Mouse (Mus musculus): Measurements from ENCODE around the gene Tgm2.

Tgm2 gene

GRCm38 (mm10) chr2:158141271-158141670, 5.0 kb downstream of the Tgm2 start:
- no peak for DNase-seq (ENCODE audit: low spot score)

GRCm38 (mm10) chr2:158140664-158141063, 5.6 kb downstream of the Tgm2 start:
- no peak for DNase-seq (ENCODE audit: low spot score)

- peak; percentile 63 for DNase-seq (ENCODE audit: low spot score)
These were observed 6.6 kb downstream of the Tgm2 start for GRCm38 (mm10) chr2:158139628-158140027.

DNA sequence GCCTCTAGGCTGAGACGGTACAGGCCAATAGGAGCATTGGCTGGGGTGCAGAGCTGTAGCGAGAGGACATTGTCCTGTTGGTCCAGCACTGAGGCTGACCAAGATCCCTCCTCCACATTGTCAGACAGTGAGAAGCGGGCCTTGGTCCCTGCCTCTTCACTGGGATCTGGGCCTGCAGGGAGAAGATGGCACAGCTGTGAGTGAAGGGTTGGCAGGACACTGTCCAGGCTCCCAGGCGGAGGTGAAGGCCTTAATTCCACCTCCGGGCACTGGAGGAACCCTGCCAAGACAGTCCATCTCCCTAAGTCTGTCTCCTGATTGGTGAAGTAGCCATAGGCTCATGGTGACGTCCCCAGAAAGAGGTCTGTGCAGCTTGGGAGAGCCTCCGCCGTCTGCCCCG, 7.5 kb downstream of the Tgm2 start:
- DNase-seq (ENCODE audit: low spot score) = no peak

DNA sequence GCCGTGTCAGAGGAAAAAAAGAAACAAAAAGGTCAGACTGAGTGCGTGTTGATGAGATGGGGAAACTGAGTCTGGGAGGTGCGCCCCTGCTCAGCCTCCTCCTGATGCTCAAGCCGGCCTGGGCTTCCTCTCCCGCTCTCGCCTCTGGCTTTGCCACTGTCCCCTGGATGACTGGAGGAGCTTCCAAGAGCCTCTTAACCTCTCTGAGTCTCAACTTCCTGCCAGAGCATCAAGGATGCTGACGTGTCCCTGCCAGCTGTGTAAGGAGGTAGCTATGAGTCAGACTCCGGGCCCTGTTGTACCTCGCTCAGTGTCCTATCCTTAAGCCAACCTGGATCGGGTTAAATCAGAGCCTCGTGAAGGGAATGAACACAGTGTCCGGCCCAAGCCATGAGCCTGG, 8.5 kb downstream of the Tgm2 start:
- DNase-seq (ENCODE audit: low spot score) = no peak

GRCm38 (mm10) chr2:158136205-158136604, 10.0 kb downstream of the Tgm2 start:
- DNase-seq (ENCODE audit: low spot score) = no peak

GRCm38 (mm10) chr2:158133050-158133449, 13.2 kb downstream of the Tgm2 start:
- DNase-seq (ENCODE audit: low spot score) = no peak

GRCm38 (mm10) chr2:158132320-158132719, 13.9 kb downstream of the Tgm2 start:
- no peak for DNase-seq (ENCODE audit: low spot score)

GRCm38 (mm10) chr2:158131197-158131835, 14.9 kb downstream of the Tgm2 start:
- DNase-seq (ENCODE audit: low spot score) = no peak

GRCm38 (mm10) chr2:158130391-158130986, 15.7 kb downstream of the Tgm2 start:
- DNase-seq (ENCODE audit: low spot score) = peak; percentile 74

DNA sequence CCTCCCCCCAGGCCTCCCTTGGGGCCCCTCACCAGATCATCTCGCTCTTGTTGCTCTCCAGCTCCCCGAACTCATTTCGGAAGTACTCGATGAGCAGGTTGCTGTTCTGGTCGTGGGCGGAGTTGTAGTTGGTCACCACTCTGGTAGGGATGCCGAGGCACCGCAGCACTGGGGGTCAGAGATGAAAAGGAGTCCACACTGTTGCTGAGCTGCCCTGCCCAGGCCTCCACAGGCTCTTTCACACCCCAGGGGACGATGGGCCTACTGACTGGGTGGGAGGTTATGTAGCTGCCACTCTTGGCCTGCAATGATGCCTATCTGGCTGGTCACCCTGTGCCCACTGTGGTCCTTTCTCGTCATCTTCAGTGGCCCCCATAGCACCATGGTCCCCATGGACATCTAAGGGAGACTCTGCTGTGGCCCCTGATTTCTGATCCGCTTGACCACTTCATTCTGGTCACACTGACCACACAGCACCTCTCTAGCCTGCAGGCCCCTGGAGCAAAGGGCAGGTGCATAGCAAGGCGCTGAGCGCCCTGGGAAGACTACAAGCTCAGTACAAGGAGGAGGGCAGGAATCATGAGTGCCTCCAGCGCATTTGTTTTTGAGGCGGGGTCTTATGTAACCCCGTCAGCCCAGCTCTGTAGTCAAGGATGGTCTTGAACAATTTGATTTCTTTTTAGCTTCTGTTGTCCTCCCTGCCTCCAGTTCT, 16.8 kb downstream of the Tgm2 start:
- DNase-seq (ENCODE audit: low spot score) = no peak

DNA sequence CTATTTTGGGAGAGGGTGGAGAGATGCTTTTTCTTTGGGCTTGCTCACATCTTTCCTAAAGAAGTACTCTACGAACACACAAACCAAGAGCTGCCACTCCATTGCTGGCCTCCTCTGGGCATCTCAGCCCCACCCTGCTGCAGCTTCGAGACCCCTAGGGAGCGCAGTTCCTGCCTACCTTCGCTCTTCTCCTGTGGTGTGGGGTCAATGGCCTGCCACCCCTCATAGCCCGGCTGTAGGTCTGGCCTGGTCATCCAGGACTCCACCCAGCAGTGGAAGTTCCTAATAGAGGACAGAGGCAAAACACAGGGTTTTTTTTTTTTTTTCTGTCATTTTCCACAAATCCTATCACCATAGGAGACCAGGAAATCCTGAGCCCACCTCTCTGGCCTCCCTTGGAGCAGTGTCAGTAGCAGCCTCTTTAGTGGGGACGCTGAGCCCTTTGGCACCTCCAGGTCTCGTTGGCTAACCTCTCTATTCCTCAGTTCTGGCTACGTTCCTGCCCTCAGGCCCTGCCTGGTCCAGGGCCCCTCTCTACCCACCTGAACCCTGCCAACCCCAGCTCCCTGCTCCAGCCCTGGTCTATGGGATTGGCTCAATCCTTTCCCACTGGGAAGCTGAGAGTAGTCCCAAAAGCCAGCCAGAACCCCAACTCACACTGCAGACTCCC, 17.6 kb downstream of the Tgm2 start:
- DNase-seq (ENCODE audit: low spot score) = no peak

GRCm38 (mm10) chr2:158127872-158128271, 18.4 kb downstream of the Tgm2 start:
- DNase-seq (ENCODE audit: low spot score) = no peak

DNA sequence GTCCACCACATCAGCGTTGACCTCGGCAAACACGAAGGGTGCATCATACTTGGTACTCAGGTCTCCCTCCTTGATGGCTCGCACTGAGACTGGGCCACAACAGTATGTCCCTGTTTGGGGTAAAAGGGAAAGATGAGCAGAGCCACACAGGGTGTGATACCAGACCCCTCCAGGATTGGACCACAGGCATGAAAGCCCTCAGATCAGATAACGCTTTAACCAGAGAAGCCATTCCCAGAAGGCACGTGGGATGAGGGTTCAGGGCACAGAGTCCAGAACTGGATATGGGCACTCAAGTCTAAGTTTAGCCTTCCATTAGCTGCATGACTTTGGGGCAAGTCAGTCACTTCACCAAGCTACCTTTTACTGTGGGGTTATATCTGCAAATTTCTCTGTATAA, 19.0 kb downstream of the Tgm2 start:
- DNase-seq (ENCODE audit: low spot score) = no peak

- no peak for DNase-seq (ENCODE audit: low spot score)
These were observed 23.4 kb downstream of the Tgm2 start for GRCm38 (mm10) chr2:158122814-158123213.

- DNase-seq (ENCODE audit: low spot score) = peak; percentile 79
These were observed 24.4 kb downstream of the Tgm2 start for GRCm38 (mm10) chr2:158121645-158122326.

DNA sequence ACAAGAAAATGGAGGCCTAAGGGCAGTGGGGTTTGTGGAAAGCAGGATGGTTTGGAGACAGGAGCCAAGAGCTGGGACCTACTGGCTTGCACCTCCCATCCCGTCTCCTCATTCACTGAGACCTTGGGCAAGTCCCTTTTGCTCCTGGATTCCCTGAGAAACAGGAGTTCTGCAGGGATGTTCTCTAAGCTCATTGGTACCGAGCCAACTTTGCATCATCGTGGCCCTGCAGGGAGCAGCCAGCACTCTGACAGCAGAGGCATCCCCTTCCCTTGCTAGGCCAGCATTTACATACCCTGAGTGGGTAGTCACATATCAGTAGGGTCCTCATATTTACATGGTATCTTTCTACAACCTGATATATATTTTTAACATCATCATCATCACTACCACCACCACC, 25.4 kb downstream of the Tgm2 start:
- DNase-seq (ENCODE audit: low spot score) = no peak

GRCm38 (mm10) chr2:158120211-158120610, 26.0 kb downstream of the Tgm2 start:
- no peak for DNase-seq (ENCODE audit: low spot score)

GRCm38 (mm10) chr2:158119145-158119544, 27.1 kb downstream of the Tgm2 start:
- DNase-seq (ENCODE audit: low spot score) = no peak

DNA sequence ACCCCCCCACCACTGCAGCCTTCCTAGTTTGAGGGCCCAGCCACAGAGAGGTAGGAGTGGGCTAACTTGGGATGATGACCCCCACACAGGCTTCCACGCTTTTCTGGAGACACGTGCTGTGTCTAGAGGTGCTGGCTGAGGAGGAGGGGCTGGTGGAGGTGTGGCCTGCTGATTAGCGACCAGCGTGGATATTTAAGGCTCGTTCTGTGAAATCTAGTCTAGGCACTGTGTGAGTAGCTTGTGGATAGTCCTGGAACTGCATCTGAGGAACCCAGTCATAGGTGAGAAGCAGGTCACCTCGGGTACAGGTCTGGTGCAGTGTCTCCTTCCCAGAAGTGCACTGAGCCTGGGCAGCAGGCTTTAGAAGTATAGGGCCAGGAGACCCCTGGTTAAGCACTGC, 29.6 kb downstream of the Tgm2 start:
- DNase-seq (ENCODE audit: low spot score) = no peak

DNA sequence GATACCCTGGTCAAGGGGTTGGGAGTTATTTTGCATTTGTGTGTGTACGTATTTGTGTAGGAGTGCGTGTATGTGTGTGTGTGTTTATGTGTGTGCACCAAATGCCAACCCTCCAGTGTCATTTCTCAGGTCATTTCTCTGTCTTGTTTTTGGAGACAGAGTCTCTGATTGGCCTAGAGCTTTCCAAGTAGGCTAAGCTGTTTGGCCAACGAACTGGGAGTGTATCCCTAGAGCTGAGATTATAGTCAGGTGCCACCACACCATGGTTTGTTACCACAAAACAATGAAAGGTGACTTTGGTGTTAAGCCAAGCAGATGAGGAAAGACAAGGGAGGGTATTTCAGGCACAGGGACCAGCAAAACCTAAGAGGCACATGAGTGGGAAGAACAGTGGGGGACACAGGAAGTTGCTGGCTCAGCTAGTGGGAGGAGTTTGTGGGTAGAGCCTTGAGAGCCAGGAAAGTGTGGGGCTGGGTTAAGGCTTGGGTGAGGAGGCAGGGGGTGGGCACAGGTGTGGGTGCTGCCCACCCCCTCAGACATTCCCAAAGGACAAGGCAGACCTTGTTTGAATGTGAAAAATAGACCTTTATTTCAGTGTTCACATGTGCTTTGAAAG, 30.3 kb downstream of the Tgm2 start:
- DNase-seq (ENCODE audit: low spot score) = no peak

DNA sequence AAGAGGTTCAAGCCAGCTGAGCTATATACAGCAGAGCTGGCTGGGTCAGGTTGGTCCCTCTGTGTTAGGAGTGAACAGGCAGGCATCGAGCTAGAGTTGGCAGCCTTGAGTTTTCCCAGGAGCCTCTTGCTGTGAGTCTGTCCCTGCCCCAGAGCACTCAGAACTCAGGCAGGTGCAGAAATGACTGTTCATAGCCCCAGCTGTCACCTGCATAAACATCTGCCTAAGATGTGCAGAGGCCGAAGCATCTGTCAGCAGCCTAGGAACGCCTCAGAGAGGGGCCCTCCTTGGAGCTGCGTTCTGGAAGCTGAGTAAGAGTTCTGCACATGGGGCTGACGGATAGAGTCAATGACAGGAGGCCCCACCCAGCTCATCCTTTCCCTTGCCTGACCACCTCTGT, 31.3 kb downstream of the Tgm2 start:
- no peak for DNase-seq (ENCODE audit: low spot score)
